Mouse (Mus musculus): ENCODE data around the gene Strap. TPM values are rescaled to one million over a fixed set of nuclear protein-coding genes. Genes with fewer than 3 reads are reported as not detected.

Gene Strap
- polyA plus RNA-seq (2014; fragmentation: Illumina TruSeq; extraction: RNeasy Lipid Tissue Mini Kit (QIAGEN cat#74804); ENCODE audit: low read depth, low replicate concordance) = 82.2 TPM

GRCm38 (mm10) chr6:137734846-137735609 lies at the start of gene Strap:
Gene Strap, plus strand, starts transcription at chr6:137735078.

DNA sequence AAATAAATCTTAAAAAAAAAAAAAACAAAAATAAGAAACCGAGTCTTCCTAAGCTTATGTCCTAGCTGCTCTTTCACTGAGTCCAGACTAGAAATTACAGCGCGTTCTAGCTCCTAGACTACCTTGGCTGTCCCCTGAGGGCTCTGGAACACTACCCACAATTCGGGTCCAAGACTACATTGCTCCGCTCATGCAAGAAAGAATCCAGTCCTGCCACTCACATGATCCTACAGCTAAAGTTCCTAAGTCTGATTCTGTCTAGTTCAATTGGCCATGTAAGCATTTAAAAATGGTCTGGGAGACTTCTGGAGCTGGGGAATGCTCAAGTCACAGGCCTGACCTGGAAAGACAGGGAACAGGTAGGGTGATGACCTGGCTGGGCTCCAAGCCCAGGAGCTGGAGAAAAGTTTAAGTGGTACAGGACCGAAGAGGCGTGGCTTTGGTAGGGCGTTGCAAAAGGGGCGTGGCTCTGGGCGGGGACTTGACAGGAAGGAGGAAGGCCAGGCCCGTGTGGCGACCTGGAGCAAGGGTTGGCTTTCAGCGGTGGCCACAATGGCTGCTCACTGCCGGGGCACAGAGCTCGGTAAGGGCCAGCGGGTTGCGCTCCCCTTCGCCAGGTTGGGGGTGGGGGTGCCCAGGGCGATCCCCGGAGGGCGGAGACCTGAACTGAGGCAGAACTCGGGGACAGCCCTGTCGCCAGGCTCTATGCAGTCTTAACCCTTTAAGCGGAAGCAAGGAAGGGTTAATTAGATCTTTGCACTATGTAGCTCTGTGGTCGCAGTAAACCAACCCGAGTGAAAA lies 19.4 kb downstream of the Strap start, which contains the start of gene Dera:
Dera (plus strand) TSS at position 491 of the 801 bp plus-strand sequence.

Other genes with a start within 250 kb of the Strap start
- gene Eps8, start 80.2 kb upstream of the Strap start, polyA plus RNA-seq (2014; fragmentation: Illumina TruSeq; extraction: RNeasy Lipid Tissue Mini Kit (QIAGEN cat#74804); ENCODE audit: low read depth, low replicate concordance) = 11.2 TPM
- 4.5 TPM for gene Dera, start 19.5 kb downstream of the Strap start, polyA plus RNA-seq (2014; fragmentation: Illumina TruSeq; extraction: RNeasy Lipid Tissue Mini Kit (QIAGEN cat#74804); ENCODE audit: low read depth, low replicate concordance)